Mouse (Mus musculus) adipocyte (in vitro differentiated cells): ENCODE measurements at regions not wholly inside any gene's neighbourhood (a gene's known extent, or its start where the extent isn't known, plus 50 kb on each side); places are given as distances from the start of the nearest gene placed in this dataset.

Experiments used
- DNase-seq: peaks from one replicate; pipeline ENCODE4 v3.0.0-alpha.2; 2016; ENCODE audit warnings: low spot score

- no peak for DNase-seq
Observed at GRCm38 (mm10) chr12:73491370-73491769, 54.8 kb downstream of the Tmem30b start.

- DNase-seq = no peak
Observed at GRCm38 (mm10) chr12:73482858-73483257, 63.3 kb downstream of the Tmem30b start.

DNA sequence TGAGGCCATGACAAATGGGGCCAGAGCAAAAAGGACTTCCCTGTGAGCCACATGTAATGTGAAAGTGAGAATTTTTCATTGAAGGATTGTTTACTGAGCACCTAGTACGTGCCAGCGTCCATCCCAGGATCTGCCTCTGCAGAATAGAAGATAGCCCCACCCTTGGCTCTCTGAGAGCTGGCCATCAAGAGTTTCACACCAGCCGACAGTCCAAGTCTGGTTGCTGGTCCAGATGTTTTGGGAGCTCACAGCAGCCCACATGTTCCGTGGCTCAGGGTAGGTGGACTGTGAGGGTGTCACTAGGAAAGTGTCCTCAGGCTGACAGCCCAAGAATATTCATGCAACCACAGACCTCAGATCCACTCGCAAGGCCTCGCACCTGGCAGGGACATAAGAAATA, 63.9 kb downstream of the Tmem30b start:
- DNase-seq = no peak

- peak; percentile 80 for DNase-seq
Observed at GRCm38 (mm10) chr12:73481705-73482104, 64.5 kb downstream of the Tmem30b start.

DNA sequence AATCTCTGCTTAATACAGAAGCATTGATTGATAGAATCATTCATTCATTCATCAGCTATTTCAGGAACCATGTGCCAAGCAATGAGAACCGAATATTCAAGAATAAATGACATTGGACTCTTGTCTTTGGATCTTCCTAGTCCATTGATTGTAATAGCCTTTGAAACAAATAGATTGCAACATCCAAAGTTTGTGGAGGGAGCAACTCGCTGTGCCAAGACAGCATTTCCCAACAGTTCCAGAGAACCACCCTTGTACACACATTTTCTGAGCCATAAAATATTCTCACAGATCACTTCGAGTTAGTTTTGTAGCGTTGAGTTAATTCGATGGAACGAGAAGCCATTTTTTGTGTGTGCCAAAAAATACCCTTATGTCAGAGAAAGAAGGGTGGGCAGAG, 65.0 kb downstream of the Tmem30b start:
- peak; percentile 95 for DNase-seq

DNA sequence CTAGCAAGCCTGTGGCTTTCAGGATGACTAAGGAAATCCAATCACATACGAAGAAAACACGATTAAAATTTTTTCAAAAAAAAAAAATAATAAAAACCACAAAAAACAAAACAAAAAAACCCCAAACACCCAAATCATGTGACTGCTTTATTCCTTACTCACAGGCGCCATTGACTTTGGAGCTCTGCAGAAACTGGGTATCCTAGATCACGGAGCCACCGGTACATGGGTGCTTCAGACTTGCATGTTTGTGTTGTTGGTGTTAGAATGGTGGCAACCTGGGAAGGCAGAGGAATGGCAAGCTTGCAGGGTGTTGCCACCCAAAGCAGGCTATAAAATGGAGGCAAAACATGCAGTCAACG, 65.6 kb downstream of the Tmem30b start:
- no peak for DNase-seq

GRCm38 (mm10) chr12:73479932-73480609, 66.1 kb downstream of the Tmem30b start:
- peak; percentile 68 for DNase-seq

GRCm38 (mm10) chr12:73478641-73479040, 67.6 kb downstream of the Tmem30b start:
- DNase-seq = peak; percentile 96

DNA sequence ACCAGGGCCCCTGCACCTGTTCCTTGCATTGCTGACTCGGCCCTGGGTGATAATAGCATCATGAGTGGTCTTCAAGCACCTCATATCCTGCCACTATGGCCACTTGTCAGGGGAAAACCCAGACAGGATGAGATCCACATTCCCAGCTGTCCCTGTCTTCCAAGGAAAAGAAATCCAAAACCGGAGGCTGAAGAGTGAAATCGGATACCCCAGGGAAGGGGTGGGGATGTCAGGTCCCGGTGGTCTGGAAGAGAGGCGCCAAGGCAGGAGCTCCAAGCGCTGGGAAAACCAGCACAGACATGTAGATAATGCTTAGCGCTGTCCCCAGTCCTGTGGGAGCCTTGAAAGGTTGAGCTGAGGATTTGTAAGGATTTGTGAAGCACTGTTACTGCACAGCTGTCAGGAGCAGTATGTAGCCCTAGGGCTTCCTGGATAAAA, 69.8 kb downstream of the Tmem30b start:
- DNase-seq = no peak

DNA sequence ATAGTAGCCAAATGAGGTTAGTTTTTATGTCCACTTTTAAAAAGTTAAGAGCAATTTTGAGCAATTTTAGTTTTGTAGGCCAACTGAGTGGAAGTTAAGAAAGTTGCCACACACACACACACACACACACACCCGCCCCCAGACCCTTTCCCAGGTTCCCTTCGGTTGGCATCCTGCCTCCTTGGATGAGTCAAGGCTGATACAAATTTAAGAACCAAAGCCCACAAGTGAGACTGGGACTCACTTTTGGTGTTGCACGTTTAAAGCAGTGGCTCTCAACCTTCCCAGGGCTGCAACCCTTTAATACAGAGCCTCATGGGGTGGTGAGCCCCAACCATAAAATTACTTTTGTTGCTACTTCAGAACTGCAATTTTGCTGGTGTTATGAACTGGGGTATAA, 70.4 kb downstream of the Tmem30b start:
- peak; percentile 68 for DNase-seq

DNA sequence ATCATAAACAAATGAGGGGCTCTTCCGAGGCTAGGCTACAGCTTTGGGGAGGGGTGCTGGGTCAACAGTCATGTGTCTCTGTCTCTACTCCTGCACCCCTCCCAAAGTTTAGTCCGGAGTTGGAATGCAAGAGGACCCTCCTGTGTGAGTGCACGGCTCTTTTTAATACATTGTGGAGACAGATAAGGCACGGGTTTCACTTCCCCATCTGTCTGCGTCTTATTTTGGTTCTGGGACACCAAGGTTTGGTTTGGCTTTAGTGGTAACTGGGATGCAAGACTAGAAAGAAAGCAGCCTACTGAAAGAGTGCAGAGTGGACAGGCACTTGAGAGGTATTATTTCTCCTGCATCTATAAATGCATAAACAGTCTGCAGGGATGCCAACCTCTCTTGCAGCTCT, 71.2 kb downstream of the Tmem30b start:
- DNase-seq = no peak

GRCm38 (mm10) chr12:73473111-73473510, 73.1 kb downstream of the Tmem30b start:
- no peak for DNase-seq

- no peak for DNase-seq
Observed at GRCm38 (mm10) chr12:73471966-73472365, 74.2 kb downstream of the Tmem30b start.

- no peak for DNase-seq
Observed at GRCm38 (mm10) chr12:73466484-73466883, 79.7 kb downstream of the Tmem30b start.

DNA sequence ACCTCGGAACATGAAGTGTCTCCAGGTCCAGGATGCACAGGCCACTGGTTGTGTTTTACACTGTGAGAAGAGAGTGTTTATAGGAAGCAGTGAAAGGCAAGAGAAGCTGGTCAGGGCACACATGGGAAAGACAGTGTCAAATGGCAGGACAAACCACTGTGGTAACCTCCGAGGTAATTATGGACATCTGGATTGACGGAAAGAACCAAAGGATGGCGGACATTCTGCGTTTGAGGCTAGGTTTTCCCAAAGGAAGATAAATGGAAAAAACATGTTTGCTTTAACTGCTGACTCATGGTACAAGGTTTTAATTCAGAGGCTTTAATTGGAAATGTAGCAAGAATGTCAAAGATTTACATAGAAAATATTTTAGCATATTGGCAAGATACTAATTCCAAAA, 80.2 kb downstream of the Tmem30b start:
- no peak for DNase-seq

DNA sequence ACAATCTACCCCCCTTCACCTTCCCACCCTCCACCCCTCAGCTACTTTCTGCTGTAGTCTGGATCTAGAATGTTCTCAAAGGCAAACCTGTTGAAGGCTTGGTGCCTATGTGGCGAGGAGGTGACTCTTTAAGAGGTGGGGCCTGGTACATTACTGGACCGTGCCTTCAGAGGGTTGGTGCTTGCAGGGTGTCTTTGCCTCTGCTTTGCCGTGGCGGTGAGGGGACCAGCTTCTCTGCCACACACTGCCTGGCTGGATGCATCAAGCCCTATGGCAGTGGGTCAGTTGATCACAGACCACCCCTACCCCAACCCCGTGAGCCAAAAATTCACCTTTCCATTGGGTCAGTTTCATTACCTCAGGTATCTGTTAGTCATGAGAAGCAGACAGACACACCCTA, 81.9 kb downstream of the Tmem30b start:
- no peak for DNase-seq

DNA sequence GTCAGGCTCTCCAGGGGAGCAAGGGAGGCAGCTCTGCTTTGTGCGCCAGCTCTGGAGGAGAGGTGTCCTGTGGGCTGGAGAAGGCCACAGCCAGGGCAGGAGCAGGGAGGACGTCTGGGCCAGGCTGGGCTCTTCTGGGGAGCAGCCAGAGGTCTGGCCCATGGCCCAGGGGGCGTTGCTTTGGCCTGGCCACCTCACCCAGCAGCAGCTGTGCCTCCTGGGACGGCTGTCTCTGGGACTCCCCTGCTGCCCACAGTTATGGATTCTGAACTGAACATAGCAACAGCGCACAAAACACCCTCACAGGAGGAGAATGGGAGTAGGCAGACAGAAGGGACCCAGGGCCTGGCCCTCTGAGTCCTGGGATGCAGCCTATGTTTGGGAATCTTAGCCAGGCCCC, 84.1 kb downstream of the Tmem30b start:
- peak; percentile 68 for DNase-seq

DNA sequence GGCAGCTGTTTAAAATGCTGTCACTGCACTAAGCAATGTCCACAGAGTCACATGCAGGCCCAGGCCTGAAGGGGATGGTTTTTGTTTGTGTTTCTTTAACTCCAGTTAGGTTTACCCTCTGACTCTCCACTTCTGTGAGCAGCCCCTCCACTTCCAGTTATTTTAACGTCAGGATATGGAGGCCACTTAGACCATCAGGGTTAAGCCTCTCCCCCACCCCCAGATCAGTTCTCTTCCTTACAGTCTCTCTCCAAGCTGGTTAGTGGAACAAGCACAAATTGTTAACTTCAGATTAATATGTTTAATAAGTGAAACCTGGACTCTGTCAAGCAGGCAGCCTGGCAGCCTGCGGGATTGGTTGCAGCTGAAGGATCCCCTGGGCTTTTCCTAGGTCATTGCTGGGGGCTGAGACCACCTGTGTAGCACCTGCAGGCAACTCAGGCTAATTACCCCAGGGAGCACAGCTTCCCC, 85.9 kb downstream of the Tmem30b start:
- DNase-seq = no peak

DNA sequence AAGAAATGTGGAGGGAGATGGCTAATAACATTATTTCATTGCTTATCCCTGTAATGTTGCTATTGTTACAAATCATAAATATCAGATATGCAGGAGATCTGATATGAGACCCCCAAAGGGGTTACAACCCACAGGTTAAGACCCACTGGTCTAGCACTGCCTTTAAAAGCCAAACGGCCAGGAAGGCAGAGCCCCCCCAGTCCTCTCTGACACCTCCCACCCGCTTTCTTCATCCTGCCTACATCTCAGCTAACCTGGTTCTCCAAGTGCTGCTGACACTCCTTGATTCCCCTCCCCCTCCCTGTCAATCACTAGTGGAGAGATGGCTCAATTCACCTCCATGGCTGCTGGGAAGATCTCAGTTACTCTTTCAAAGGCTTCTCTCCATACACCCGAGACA, 94.9 kb downstream of the Tmem30b start:
- DNase-seq = no peak

DNA sequence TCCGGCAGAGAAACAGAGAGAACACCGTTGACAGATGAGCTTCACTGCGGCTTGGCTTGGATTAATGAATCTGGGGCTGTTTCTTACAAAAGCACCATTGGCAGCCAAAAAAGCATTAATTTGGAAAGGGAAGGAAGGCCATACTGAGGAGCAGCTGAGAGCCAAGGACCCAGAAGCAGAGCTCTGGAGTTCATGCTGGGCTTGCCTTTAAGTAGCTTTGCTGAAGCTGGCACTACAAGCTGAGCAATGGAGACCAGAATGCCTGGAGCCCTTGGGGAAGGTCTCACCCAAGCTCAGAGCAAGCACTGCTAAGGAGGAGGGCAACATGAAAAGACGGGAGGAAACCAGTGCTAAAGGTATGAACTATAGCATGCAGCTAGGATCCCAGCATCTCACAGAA, 95.7 kb downstream of the Tmem30b start:
- DNase-seq = peak; percentile 47

DNA sequence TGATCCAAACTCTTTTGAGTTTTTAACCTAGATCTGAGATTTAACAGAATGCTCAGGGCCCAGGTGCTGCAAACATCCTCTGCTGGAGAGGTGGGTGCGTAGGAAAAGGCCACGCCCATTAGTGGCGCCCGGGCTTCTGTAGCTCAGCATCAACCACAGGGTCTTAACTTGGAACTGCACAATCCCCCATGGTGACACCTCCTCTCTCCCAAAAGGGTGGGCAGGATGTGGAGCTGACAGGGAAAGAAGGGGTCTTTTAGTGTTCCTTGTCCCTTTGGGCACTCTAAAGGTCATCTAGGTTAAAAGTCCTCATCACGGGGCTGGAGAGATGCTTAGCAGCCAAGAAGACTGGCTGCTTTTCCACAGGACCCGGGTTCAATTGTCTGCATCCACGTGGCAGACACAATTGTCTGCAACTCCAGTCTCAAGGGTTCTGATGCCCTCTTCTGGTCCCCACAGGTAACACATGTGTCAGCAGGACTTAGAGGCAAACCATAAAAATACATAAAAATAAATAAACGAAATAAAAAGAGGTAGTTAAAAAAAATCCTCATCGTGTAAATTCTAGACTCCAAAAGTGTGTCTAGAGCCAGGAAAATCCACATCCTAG, 96.2 kb downstream of the Tmem30b start:
- DNase-seq = peak; percentile 38

DNA sequence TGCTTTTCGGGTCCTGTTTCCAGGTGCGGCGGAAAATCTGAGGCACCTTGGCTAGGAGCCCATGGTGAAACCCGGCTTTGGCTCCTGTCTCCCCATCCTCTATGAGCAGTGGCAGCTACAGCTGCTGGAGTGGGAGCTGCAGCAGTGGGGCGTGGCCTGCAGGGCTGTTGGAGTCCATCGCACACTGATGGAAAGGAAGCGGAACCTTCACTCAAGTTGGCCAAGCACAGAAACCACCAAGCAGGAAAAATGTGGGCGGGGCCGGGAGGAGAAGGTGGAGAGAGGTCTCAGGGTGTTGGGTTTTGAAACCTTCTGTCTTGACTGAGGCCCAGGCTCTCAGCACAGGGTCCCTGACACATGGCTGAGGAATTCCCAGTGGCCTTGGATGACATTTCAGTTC, 97.1 kb downstream of the Tmem30b start:
- no peak for DNase-seq

- DNase-seq = no peak
Observed at GRCm38 (mm10) chr12:73448388-73448965, 97.7 kb downstream of the Tmem30b start.

DNA sequence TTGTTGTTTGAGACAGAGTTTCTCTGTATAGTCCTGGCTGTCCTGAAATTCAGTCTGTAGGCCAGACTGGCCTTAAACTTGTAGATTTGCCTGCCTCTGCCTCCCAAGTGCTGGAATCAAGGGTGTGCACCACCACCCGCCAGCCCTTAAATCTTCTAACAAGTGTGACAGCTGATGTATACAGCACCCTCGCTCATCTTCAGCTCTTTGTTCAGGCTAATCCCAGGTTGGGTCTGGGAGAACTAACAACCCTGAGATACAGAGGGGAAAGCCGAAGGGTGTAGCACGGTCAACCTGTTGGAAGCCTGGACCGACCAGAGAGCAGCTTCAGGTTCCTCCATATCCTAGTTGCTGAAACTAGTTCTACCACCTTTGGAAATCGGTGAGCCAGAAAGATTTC, 99.0 kb downstream of the Tmem30b start:
- no peak for DNase-seq
